Mouse (Mus musculus): Measurements from ENCODE around the gene Adcy6. TPM values are rescaled to one million over a fixed set of nuclear protein-coding genes. Genes with fewer than 3 reads are reported as not detected.

Gene Adcy6
- polyA plus RNA-seq, 1 experiment, result 50.2 TPM

GRCm38 (mm10) chr15:98579795-98580464 is 29.9 kb downstream of the Adcy6 start:
- TF ChIP-seq POLR2A (IDR thresholded peaks at IDR 0.05; ENCODE audit: borderline replicate concordance, extremely low read depth, insufficient read depth, insufficient read length, poor library complexity, severe bottlenecking) (no peak), CTCF (IDR thresholded peaks at IDR 0.05; ENCODE audit: borderline replicate concordance, extremely low read depth, insufficient read depth, insufficient read length) (peak; percentile 90)
- DNase-seq (ENCODE audit: low read depth), result peak; percentile 94

- no peak for DNase-seq (ENCODE audit: low read depth)
- TF ChIP-seq CTCF (IDR thresholded peaks at IDR 0.05; ENCODE audit: borderline replicate concordance, extremely low read depth, insufficient read depth, insufficient read length) (no peak), POLR2A (IDR thresholded peaks at IDR 0.05; ENCODE audit: borderline replicate concordance, extremely low read depth, insufficient read depth, insufficient read length, poor library complexity, severe bottlenecking) (no peak)
Observed at GRCm38 (mm10) chr15:98579310-98579709, 30.6 kb downstream of the Adcy6 start.

DNA sequence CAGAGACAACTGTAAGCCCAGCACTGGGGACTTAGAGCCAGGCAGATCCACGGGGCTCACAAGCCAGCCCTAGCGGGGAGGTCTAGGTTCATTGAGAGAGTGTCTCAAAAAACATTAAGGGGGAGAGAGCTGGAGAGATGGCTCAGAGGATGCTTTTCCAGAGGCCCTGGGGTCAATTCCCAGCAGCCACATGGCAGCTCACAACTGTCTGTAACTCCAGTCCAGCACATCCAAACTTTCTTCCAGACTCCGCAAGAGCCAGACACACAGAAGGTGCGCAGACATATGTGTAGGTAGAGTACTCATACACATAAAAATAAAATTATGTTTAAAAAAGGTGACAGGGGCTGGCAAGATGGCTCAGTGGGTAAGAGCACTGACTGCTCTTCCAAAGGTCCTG is 36.6 kb downstream of the Adcy6 start:
- no peak for DNase-seq (ENCODE audit: low read depth)
- TF ChIP-seq POLR2A (IDR thresholded peaks at IDR 0.05; ENCODE audit: borderline replicate concordance, extremely low read depth, insufficient read depth, insufficient read length, poor library complexity, severe bottlenecking) (no peak), CTCF (IDR thresholded peaks at IDR 0.05; ENCODE audit: borderline replicate concordance, extremely low read depth, insufficient read depth, insufficient read length) (no peak)

- DNase-seq (ENCODE audit: low read depth), result no peak
- TF ChIP-seq CTCF (IDR thresholded peaks at IDR 0.05; ENCODE audit: borderline replicate concordance, extremely low read depth, insufficient read depth, insufficient read length) (no peak), POLR2A (IDR thresholded peaks at IDR 0.05; ENCODE audit: borderline replicate concordance, extremely low read depth, insufficient read depth, insufficient read length, poor library complexity, severe bottlenecking) (no peak)
Observed at GRCm38 (mm10) chr15:98570873-98571538, 38.9 kb downstream of the Adcy6 start, which contains the start of the genes Ccnt1 and 4930415O20Rik. Gene Ccnt1 (minus strand): TSS chr15:98570923. Gene 4930415O20Rik (plus strand): TSS chr15:98571004.

- no peak for TF ChIP-seq POLR2A (IDR thresholded peaks at IDR 0.05; ENCODE audit: borderline replicate concordance, extremely low read depth, insufficient read depth, insufficient read length, poor library complexity, severe bottlenecking)
- TF ChIP-seq CTCF (IDR thresholded peaks at IDR 0.05; ENCODE audit: borderline replicate concordance, extremely low read depth, insufficient read depth, insufficient read length), result no peak
- DNase-seq (ENCODE audit: low read depth), result no peak
Observed at GRCm38 (mm10) chr15:98569795-98570365, 40.0 kb downstream of the Adcy6 start.

DNA sequence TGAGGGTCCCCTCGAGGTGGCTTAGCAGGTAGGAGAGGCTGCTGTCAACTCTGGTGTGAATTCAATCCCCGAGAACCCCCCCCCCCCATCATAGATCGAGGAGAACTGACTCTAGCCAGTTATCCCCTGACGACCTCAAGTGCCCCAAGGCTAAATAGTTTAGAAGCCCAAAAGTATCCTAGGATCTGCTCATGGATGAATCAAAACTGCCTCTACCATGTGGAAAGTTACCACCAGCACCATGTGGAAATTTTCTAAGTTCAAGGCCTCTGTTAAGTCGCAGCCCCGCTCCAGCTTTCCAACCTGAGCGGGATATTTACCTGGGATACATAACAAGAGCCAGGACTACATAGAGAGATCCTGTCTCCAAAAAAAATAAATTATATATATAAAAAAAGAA is 40.7 kb downstream of the Adcy6 start:
- TF ChIP-seq CTCF (IDR thresholded peaks at IDR 0.05; ENCODE audit: borderline replicate concordance, extremely low read depth, insufficient read depth, insufficient read length), result no peak
- TF ChIP-seq POLR2A (IDR thresholded peaks at IDR 0.05; ENCODE audit: borderline replicate concordance, extremely low read depth, insufficient read depth, insufficient read length, poor library complexity, severe bottlenecking), result no peak
- DNase-seq (ENCODE audit: low read depth), result no peak

DNA sequence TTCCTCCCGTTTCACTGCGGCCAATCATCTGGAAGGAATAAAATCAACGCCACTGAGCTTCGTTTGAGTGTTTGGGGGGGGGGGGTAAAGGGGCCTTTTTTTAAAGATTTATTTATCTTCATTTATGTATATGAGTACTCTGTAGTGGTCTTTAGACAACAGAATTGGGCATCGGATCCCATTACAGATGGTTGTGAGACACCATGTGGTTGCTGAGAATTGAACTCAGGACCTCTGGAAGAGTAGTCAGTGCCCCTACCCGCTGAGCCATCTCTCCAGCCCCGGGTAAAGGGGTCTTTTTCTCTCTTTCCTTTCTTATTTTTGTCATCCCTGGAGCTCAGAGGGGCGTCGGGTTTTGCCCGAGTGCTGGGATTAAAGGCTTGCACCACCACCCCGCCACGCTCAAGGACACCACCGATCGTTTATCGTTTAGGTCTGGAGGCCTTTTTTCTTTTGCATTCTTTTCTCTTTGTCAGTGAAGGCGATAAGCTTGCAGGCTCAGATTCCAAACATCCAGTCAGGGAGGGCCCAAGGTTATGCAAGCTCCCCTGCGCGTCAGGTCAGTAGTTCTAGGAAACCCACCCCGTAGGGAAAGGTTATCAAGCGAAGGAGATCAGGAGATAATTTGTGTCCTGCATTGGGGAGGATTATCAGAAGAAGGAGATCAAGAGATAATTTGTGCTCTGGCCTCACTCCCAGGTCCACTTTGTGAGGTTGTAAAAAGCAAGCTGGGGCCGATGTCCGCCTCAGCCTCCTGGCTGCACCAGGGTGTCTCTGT is 41.4 kb downstream of the Adcy6 start:
- DNase-seq (ENCODE audit: low read depth), result no peak

DNA sequence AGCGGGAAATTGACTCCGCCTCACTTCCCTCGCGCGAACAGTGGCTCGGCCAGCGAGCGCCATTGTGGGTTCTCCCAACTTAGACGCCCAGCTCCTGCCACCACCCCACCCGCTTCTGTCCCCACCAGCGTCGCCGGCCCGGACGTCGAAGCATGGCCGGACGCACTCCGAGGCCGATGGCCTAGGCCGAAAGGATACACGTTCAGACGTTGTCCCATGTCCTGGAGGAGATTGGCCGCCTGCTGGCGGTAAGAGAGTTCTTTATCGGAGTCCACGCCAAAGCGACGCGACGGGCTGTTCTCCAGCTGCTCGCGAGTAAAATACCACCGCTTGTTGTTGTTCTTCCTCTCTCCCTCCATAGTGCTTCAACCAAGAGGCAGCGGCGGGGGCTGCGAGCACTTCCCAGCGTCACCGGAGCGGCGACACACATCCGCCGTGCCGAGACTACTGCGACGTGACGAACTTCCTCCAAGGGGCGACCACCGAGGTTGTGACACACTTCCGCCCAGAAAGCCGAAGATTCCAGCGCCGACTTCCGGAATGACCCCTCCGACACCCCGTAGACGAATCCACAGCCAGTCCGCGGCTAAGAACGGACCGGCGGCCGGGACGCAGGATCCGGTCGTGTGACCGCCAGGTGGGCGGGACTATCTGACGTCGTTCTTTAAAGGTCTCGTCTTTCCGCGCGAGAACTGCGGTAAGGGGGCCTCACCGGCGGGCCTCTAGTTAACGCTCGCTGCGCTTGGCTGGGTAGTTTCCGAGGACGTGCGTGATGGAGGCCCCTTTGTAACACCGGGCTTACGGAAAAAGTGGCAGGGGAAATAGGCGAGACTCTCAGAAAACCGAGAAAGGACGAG is 42.4 kb downstream of the Adcy6 start:
- DNase-seq (ENCODE audit: low read depth), result peak; percentile 100
- peak; percentile 91; the same call in 1 of the 2 replicates for TF ChIP-seq POLR2A (IDR thresholded peaks at IDR 0.05; ENCODE audit: borderline replicate concordance, extremely low read depth, insufficient read depth, insufficient read length, poor library complexity, severe bottlenecking)
- peak; percentile 39; the same call in 1 of the 2 replicates for TF ChIP-seq CTCF (IDR thresholded peaks at IDR 0.05; ENCODE audit: borderline replicate concordance, extremely low read depth, insufficient read depth, insufficient read length)

More for the DNA sequence above, 41.4 kb downstream of the Adcy6 start:
- no peak for TF ChIP-seq CTCF (IDR thresholded peaks at IDR 0.05; ENCODE audit: borderline replicate concordance, extremely low read depth, insufficient read depth, insufficient read length)
- no peak for TF ChIP-seq POLR2A (IDR thresholded peaks at IDR 0.05; ENCODE audit: borderline replicate concordance, extremely low read depth, insufficient read depth, insufficient read length, poor library complexity, severe bottlenecking)

- TF ChIP-seq POLR2A (IDR thresholded peaks at IDR 0.05; ENCODE audit: borderline replicate concordance, extremely low read depth, insufficient read depth, insufficient read length, poor library complexity, severe bottlenecking) (no peak), CTCF (IDR thresholded peaks at IDR 0.05; ENCODE audit: borderline replicate concordance, extremely low read depth, insufficient read depth, insufficient read length) (no peak)
- DNase-seq (ENCODE audit: low read depth), result no peak
Observed at GRCm38 (mm10) chr15:98566973-98567277, 43.0 kb downstream of the Adcy6 start.

DNA sequence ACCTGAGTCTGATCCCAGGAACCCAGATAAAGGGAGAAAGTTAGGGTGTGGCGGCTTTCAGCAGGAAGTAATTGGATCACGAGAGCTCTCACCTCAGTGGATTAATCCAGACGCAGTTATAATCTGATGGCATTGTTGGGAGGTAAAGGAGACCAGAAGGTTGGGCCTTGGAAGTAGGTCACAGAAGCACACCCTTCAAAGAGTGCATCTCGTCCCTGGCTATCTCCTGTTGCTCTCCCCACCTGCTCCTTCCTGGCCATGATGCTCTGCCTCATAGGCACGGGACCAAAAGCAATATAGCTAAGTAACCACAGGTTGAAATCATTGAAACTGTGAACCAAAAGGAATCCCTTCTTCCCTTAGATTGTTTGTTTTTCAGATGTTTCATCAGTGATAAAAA is 52.7 kb downstream of the Adcy6 start:
- TF ChIP-seq POLR2A (IDR thresholded peaks at IDR 0.05; ENCODE audit: borderline replicate concordance, extremely low read depth, insufficient read depth, insufficient read length, poor library complexity, severe bottlenecking) (no peak), CTCF (IDR thresholded peaks at IDR 0.05; ENCODE audit: borderline replicate concordance, extremely low read depth, insufficient read depth, insufficient read length) (no peak)

More for the DNA sequence above, 52.7 kb downstream of the Adcy6 start:
- no peak for DNase-seq (ENCODE audit: low read depth)
